Mouse (Mus musculus): Measurements from ENCODE around the gene Pitpnm1. TPM values are rescaled to one million over a fixed set of nuclear protein-coding genes. Genes with fewer than 3 reads are reported as not detected.
A peak's percentile ranks its signal among the peaks of the same experiment; 100 is the strongest.

Gene Pitpnm1
- total and polyA plus RNA-seq, 3 experiments: 25.3 to 51.2 TPM; not detected in 1

- TF ChIP-seq EP300 (IDR thresholded peaks at IDR 0.05; ENCODE audit: low read depth in 1 of 2, low read length in 2 of 2) (no peak), POLR2A (IDR thresholded peaks at IDR 0.05; ENCODE audit: control insufficient read depth in 1 of 2, insufficient read depth in 1 of 2, low read depth in 1 of 2, low read length in 2 of 2, poor library complexity in 1 of 2) (peak; percentile 56 to 86; a peak in 3 of 4 replicates), UBTF (IDR thresholded peaks at IDR 0.05; ENCODE audit: borderline replicate concordance, insufficient read depth, low read depth, low read length) (no peak)
These were observed 3.0 kb upstream of the Pitpnm1 start, which contains the start of gene Cdk2ap2 (continued) for GRCm38 (mm10) chr19:4096642-4097440.

DNA sequence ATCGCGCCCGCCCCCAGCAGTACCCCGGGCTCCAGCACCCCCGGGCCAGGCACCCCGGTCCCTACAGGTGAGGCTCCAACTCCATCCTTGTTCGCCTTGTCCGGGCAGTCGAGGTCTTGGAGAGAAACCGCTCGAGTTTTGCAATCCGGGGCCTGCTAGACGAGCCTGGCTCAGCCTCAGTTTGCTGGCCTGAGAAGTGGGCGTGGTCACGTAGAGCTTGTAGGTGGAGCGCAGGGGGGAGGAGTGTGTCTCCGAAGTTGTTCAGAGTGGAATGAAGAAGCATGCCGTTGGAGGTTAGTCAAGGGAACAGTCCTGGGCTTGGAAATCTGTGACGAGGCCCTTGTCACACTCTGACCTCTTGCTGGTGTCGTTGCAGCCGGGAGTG lies 2.4 kb upstream of the Pitpnm1 start:
- H3K27ac ChIP-seq (ENCODE audit: control insufficient read depth, low read depth, low read length): peak overlapping the region; percentile 76
- H3K9me3 ChIP-seq (replicated peaks; ENCODE audit: insufficient read depth, low read length): no peaks in the 10 kb centered on the region
- no peaks in the 10 kb centered on the region for H3K27me3 ChIP-seq (ENCODE audit: control insufficient read depth in 1 of 2, insufficient read depth in 2 of 2, low read length in 2 of 2)
- H3K4me1 ChIP-seq (ENCODE audit: control insufficient read depth in 1 of 2, insufficient read depth in 2 of 2, low read length in 2 of 2): peaks cover 0 to 24% of the 10 kb centered on the region in 2 experiments; a peak in 3 of 4 replicates
- TF ChIP-seq MAX (IDR thresholded peaks at IDR 0.05; ENCODE audit: low read length) (peak; percentile 50; the same call in 1 of the 2 replicates), ETS1 (IDR thresholded peaks at IDR 0.05; ENCODE audit: low read depth, low read length) (peak; percentile 27; the same call in 1 of the 2 replicates), ZNF384 (IDR thresholded peaks at IDR 0.05; ENCODE audit: low read depth, low read length) (no peak), POLR2AphosphoS5 (IDR thresholded peaks at IDR 0.05; ENCODE audit: borderline replicate concordance, low read depth, low read length) (no peak), RCOR1 (IDR thresholded peaks at IDR 0.05; ENCODE audit: low read depth, low read length) (no peak), SIN3A (IDR thresholded peaks at IDR 0.05; ENCODE audit: low read length) (no peak; the same call in none of the 2 replicates), CHD2 (IDR thresholded peaks at IDR 0.05; ENCODE audit: low read length) (no peak), MYB (IDR thresholded peaks at IDR 0.05; ENCODE audit: low read depth, low read length) (0 out of 2 replicates have a peak, but pooled peaks have one; percentile 11), ZKSCAN1 (IDR thresholded peaks at IDR 0.05; ENCODE audit: low read depth, low read length) (no peak), MXI1 (IDR thresholded peaks at IDR 0.05; ENCODE audit: low read depth, low read length) (peak; percentile 89; the same call in 1 of the 2 replicates), SMC3 (IDR thresholded peaks at IDR 0.05; ENCODE audit: low read depth, low read length) (0 out of 2 replicates have a peak, but pooled peaks have one; percentile 12), POLR2A (IDR thresholded peaks at IDR 0.05; ENCODE audit: control insufficient read depth in 1 of 2, insufficient read depth in 1 of 2, low read depth in 1 of 2, low read length in 2 of 2, poor library complexity in 1 of 2) (peak in 1 of 2 experiments; percentile 50; a peak in 1 of 4 replicates), BHLHE40 (IDR thresholded peaks at IDR 0.05; ENCODE audit: borderline replicate concordance, low read depth, low read length) (no peak), MAZ (IDR thresholded peaks at IDR 0.05; ENCODE audit: low read depth, low read length) (no peak)
- peak; percentile 95 for DNase-seq (ENCODE audit: low read depth, low spot score)
- peak overlapping the region; percentile 72 to 93 for H3K4me3 ChIP-seq (ENCODE audit: control insufficient read depth in 1 of 2, insufficient read depth in 1 of 2, low read depth in 2 of 2, low read length in 2 of 2)
- H3K36me3 ChIP-seq (ENCODE audit: control insufficient read depth in 1 of 2, insufficient read depth in 2 of 2, low read length in 2 of 2): peaks cover 0 to 13% of the 10 kb centered on the region in 2 experiments; a peak in 2 of 4 replicates
- H3K79me2 ChIP-seq (ENCODE audit: control insufficient read depth, insufficient read depth, low read length, poor library complexity): peaks cover 8% of the 10 kb centered on the region
- peak overlapping the region; percentile 80 for H3K9ac ChIP-seq (ENCODE audit: control insufficient read depth, low read depth, low read length, poor library complexity, severe bottlenecking)
